Mouse (Mus musculus) heart, embryonic 13.5 days (tissue): ENCODE data around the gene Mrpl33. TPM values are rescaled to one million over a fixed set of nuclear protein-coding genes. Genes with fewer than 3 reads are reported as not detected.
"Not testable (repeated sequence)": the region's sequence is repeated elsewhere in the genome, so short reads cannot be mapped to it uniquely, and the experiment has no call there.

ENCODE experiments used
- ATAC-seq: fragments of 200-750 bp; cut with Nextera tagmentation; 2 replicates; pipeline ENCODE4 v1.8.0; 2017; ENCODE audit warnings: moderate TSS enrichment; ENCODE audit not compliant: insufficient number of reproducible peaks, low FRiP score, low TSS enrichment; ENCODE audit errors: extremely low read depth
- H3K27ac ChIP-seq: fragments of 300-500 bp; sonication (generic); replicated peaks from 2 replicates; pipeline ENCODE4 v1.5.1; 2015; ENCODE audit warnings: moderate library complexity, mild to moderate bottlenecking, inconsistent platforms
- H3K27me3 ChIP-seq: fragments of 300-500 bp; sonication (generic); replicated peaks from 2 replicates; pipeline ENCODE4 v1.6.1; 2015; ENCODE audit warnings: mild to moderate bottlenecking, inconsistent platforms
- H3K36me3 ChIP-seq: fragments of 300-500 bp; sonication (generic); 2 replicates; pipeline ENCODE4 v1.6.1; 2015; ENCODE audit warnings: mild to moderate bottlenecking, inconsistent platforms
- H3K4me1 ChIP-seq: fragments of 300-500 bp; sonication (generic); 2 replicates; pipeline ENCODE4 v1.6.1; 2015; ENCODE audit warnings: inconsistent platforms
- H3K4me2 ChIP-seq: fragments of 300-500 bp; sonication (generic); 2 replicates; pipeline ENCODE4 v1.6.1; 2015; ENCODE audit warnings: inconsistent platforms, mild to moderate bottlenecking, moderate library complexity
- H3K4me3 ChIP-seq: fragments of 300-500 bp; sonication (generic); 2 replicates; pipeline ENCODE4 v1.5.1; 2015; ENCODE audit warnings: moderate library complexity, mild to moderate bottlenecking, inconsistent platforms
- H3K9ac ChIP-seq: fragments of 300-500 bp; sonication (generic); 2 replicates; pipeline ENCODE4 v1.6.1; 2015; ENCODE audit warnings: inconsistent platforms, mild to moderate bottlenecking, moderate library complexity
- H3K9me3 ChIP-seq: fragments of 300-500 bp; sonication (generic); 2 replicates; pipeline ENCODE4 v1.6.1; 2016; ENCODE audit warnings: inconsistent platforms
- WGBS: fragments of 180-500 bp; shearing (Covaris S2); methylation state at CpG from one replicate; pipeline ENCODE4 v1.1.7; 2015; ENCODE audit warnings: mixed read lengths; 5-methylcytosine and 5-hydroxymethylcytosine counted together
- polyA plus RNA-seq: library from polyadenylated mRNA; unstranded; fragments of >200 nt; fragmentation: Nextera tagmentation; extraction: Ambion mirVana; gene quantifications from 2 replicates; pipeline ENCODE4 v1.2.1, GENCODE M21; 2015

Gene Mrpl33
- polyA plus RNA-seq, 1 experiment from 2014 or later: 381 TPM

- H3K9me3 ChIP-seq: no peaks in the 10 kb centered on the region
- H3K9ac ChIP-seq: peak overlapping the region; percentile 85
- peak overlapping the region; percentile 71 for H3K4me2 ChIP-seq
- peak overlapping the region; percentile 65 for H3K4me3 ChIP-seq
- no peaks in the 10 kb centered on the region for H3K27me3 ChIP-seq
- peak overlapping the region; percentile 87 for H3K27ac ChIP-seq
- ATAC-seq: no peak
- WGBS: 51% methylated on average over 6 of the region's 6 CpGs
- H3K36me3 ChIP-seq: peaks cover 38% of the 10 kb centered on the region
- H3K4me1 ChIP-seq: peaks cover 13% of the 10 kb centered on the region
Measured at GRCm38 (mm10) chr5:31614339-31615025, 17.7 kb downstream of the Mrpl33 start.

- no peak overlapping the region for H3K4me3 ChIP-seq
- no peak overlapping the region for H3K27ac ChIP-seq
- peaks cover 76% of the 10 kb centered on the region for H3K36me3 ChIP-seq
- H3K4me1 ChIP-seq: peaks cover 5% of the 10 kb centered on the region
- 86% methylated on average over 3 of the region's 3 CpGs for WGBS
- no peaks in the 10 kb centered on the region for H3K9me3 ChIP-seq
- H3K27me3 ChIP-seq: no peaks in the 10 kb centered on the region
- ATAC-seq: no peak
- no peak overlapping the region for H3K9ac ChIP-seq
- H3K4me2 ChIP-seq: no peak overlapping the region
Measured at GRCm38 (mm10) chr5:31620326-31620725, 23.6 kb downstream of the Mrpl33 start.

- H3K4me1 ChIP-seq: peaks cover 48% of the 10 kb centered on the region
- no peak overlapping the region for H3K4me3 ChIP-seq
- no peaks in the 10 kb centered on the region for H3K9me3 ChIP-seq
- peaks cover 11% of the 10 kb centered on the region for H3K36me3 ChIP-seq
- no peak for ATAC-seq
- H3K27me3 ChIP-seq: no peaks in the 10 kb centered on the region
- no peak overlapping the region for H3K4me2 ChIP-seq
- 24% methylated on average over 3 of the region's 3 CpGs for WGBS
- H3K27ac ChIP-seq: peak overlapping the region; percentile 38
- no peak overlapping the region for H3K9ac ChIP-seq
Measured at GRCm38 (mm10) chr5:31627117-31627516, 30.4 kb downstream of the Mrpl33 start.

GRCm38 (mm10) chr5:31627562-31628526 lies 31.1 kb downstream of the Mrpl33 start:
- Histone ChIP-seq H3K4me3 (no peak overlapping the region), H3K27ac (peak overlapping the region; percentile 96)
- WGBS: 76% methylated on average over 9 of the region's 9 CpGs

GRCm38 (mm10) chr5:31628555-31628954 lies 31.8 kb downstream of the Mrpl33 start:
- no peak overlapping the region for H3K4me3 ChIP-seq
- H3K36me3 ChIP-seq: no peaks in the 10 kb centered on the region; the same call in 1 of the 2 replicates
- H3K4me2 ChIP-seq: no peak overlapping the region
- ATAC-seq: no peak
- no peaks in the 10 kb centered on the region for H3K27me3 ChIP-seq
- H3K9me3 ChIP-seq: no peaks in the 10 kb centered on the region
- H3K27ac ChIP-seq: peak overlapping the region; percentile 96; the same call in 1 of the 2 replicates
- 84% methylated on average over 8 of the region's 8 CpGs for WGBS
- H3K4me1 ChIP-seq: peaks cover 53% of the 10 kb centered on the region
- no peak overlapping the region; the same call in 1 of the 2 replicates for H3K9ac ChIP-seq

More at GRCm38 (mm10) chr5:31627562-31628526, 31.1 kb downstream of the Mrpl33 start:
- Histone ChIP-seq H3K9ac (no peak overlapping the region), H3K4me1 (peaks cover 55% of the 10 kb centered on the region), H3K36me3 (peaks cover 4% of the 10 kb centered on the region), H3K9me3 (no peaks in the 10 kb centered on the region), H3K27me3 (no peaks in the 10 kb centered on the region), H3K4me2 (no peak overlapping the region)
- no peak for ATAC-seq

- 17% methylated on average over 5 of the region's 5 CpGs for WGBS
- Histone ChIP-seq H3K36me3 (no peaks in the 10 kb centered on the region; the same call in 1 of the 2 replicates), H3K4me1 (peaks cover 59% of the 10 kb centered on the region), H3K9me3 (no peaks in the 10 kb centered on the region), H3K27ac (peak overlapping the region; percentile 96), H3K9ac (peak overlapping the region; percentile 37; the same call in 1 of the 2 replicates), H3K27me3 (no peaks in the 10 kb centered on the region), H3K4me3 (no peak overlapping the region), H3K4me2 (0 out of 2 replicates have a peak overlapping the region, but pooled peaks have one; percentile 22)
- ATAC-seq: 0 out of 2 replicates have a peak, but pooled peaks have one; percentile 52
Measured at GRCm38 (mm10) chr5:31630064-31630463, 33.3 kb downstream of the Mrpl33 start.

- H3K9ac ChIP-seq, H3K4me3 ChIP-seq, ATAC-seq, H3K4me2 ChIP-seq, H3K9me3 ChIP-seq, H3K27me3 ChIP-seq, H3K36me3 ChIP-seq: not testable (repeated sequence)
- Histone ChIP-seq H3K27ac (peak overlapping the region; percentile 96), H3K4me1 (peaks cover 70% of the 10 kb centered on the region)
- 86% methylated on average over 4 of the region's 4 CpGs for WGBS
Measured at GRCm38 (mm10) chr5:31631169-31631568, 34.4 kb downstream of the Mrpl33 start.

- H3K36me3 ChIP-seq: no peaks in the 10 kb centered on the region
- no peak for ATAC-seq
- H3K9ac ChIP-seq: no peak overlapping the region
- no peaks in the 10 kb centered on the region for H3K27me3 ChIP-seq
- no peak overlapping the region for H3K27ac ChIP-seq
- no peak overlapping the region for H3K4me2 ChIP-seq
- peaks cover 56% of the 10 kb centered on the region for H3K4me1 ChIP-seq
- no peaks in the 10 kb centered on the region for H3K9me3 ChIP-seq
- no peak overlapping the region for H3K4me3 ChIP-seq
- 72% methylated on average over 4 of the region's 4 CpGs for WGBS
Measured at GRCm38 (mm10) chr5:31634161-31634560, 37.4 kb downstream of the Mrpl33 start.

- ATAC-seq: no peak
- Histone ChIP-seq H3K27me3 (no peaks in the 10 kb centered on the region), H3K36me3 (no peaks in the 10 kb centered on the region), H3K4me3 (no peak overlapping the region), H3K9ac (no peak overlapping the region), H3K27ac (peak overlapping the region; percentile 43), H3K9me3 (no peaks in the 10 kb centered on the region), H3K4me1 (peaks cover 51% of the 10 kb centered on the region), H3K4me2 (no peak overlapping the region)
- WGBS: 72% methylated on average over 5 of the region's 5 CpGs
Measured at GRCm38 (mm10) chr5:31634679-31635078, 37.9 kb downstream of the Mrpl33 start.

- WGBS: 44% methylated on average over 9 of the region's 9 CpGs
- no peak for ATAC-seq
- Histone ChIP-seq H3K27ac (peak overlapping the region; percentile 73), H3K4me3 (no peak overlapping the region), H3K36me3 (no peaks in the 10 kb centered on the region), H3K9me3 (no peaks in the 10 kb centered on the region), H3K9ac (peak overlapping the region; percentile 30; the same call in 1 of the 2 replicates), H3K4me2 (no peak overlapping the region), H3K27me3 (no peaks in the 10 kb centered on the region), H3K4me1 (peaks cover 37% of the 10 kb centered on the region)
Measured at GRCm38 (mm10) chr5:31636636-31637253, 40.0 kb downstream of the Mrpl33 start.

GRCm38 (mm10) chr5:31640542-31640941 lies 43.8 kb downstream of the Mrpl33 start:
- H3K27ac ChIP-seq: no peak overlapping the region
- no peak for ATAC-seq
- 80% methylated on average over 2 of the region's 2 CpGs for WGBS
- no peaks in the 10 kb centered on the region for H3K36me3 ChIP-seq
- H3K4me1 ChIP-seq: peaks cover 35% of the 10 kb centered on the region
- H3K9me3 ChIP-seq: no peaks in the 10 kb centered on the region
- no peak overlapping the region for H3K4me2 ChIP-seq
- no peaks in the 10 kb centered on the region for H3K27me3 ChIP-seq
- no peak overlapping the region for H3K4me3 ChIP-seq
- no peak overlapping the region for H3K9ac ChIP-seq
